Mouse (Mus musculus) embryonic facial prominence, embryonic 10.5 days (tissue): ENCODE measurements around the gene Ifit1bl1. TPM values are rescaled to one million over a fixed set of nuclear protein-coding genes. Genes with fewer than 3 reads are reported as not detected.

ENCODE experiments used
- DNase-seq: peaks from one replicate; pipeline ENCODE4 v3.0.0-alpha.2; 2017; ENCODE audit warnings: low spot score
- H3K27ac ChIP-seq: fragments of 300-500 bp; sonication (generic); replicated peaks from 2 replicates; pipeline ENCODE4 v1.5.1; 2016; ENCODE audit warnings: mild to moderate bottlenecking
- H3K27me3 ChIP-seq: fragments of 300-500 bp; sonication (generic); replicated peaks from 2 replicates; pipeline ENCODE4 v1.6.1; 2016; ENCODE audit warnings: low read depth, mild to moderate bottlenecking; ENCODE audit not compliant: poor library complexity, severe bottlenecking
- H3K36me3 ChIP-seq: fragments of 300-500 bp; sonication (generic); replicated peaks from 2 replicates; pipeline ENCODE4 v1.6.1; 2016; ENCODE audit warnings: mild to moderate bottlenecking, moderate library complexity
- H3K4me1 ChIP-seq: fragments of 300-500 bp; sonication (generic); 2 replicates; pipeline ENCODE4 v1.6.1; 2016
- H3K4me3 ChIP-seq: fragments of 300-500 bp; sonication (generic); 2 replicates; pipeline ENCODE4 v1.5.1; 2016; ENCODE audit warnings: mild to moderate bottlenecking, moderate library complexity
- H3K9me3 ChIP-seq: fragments of 300-500 bp; sonication (generic); 2 replicates; pipeline ENCODE4 v1.6.1; 2016; ENCODE audit warnings: mild to moderate bottlenecking
- WGBS: fragments of 180-500 bp; shearing (Covaris S2); methylation state at CpG from one replicate; pipeline ENCODE4 v1.1.7; 2016; 5-methylcytosine and 5-hydroxymethylcytosine counted together
- polyA plus RNA-seq: library from polyadenylated mRNA; unstranded; fragments of >200 nt; fragmentation: Nextera tagmentation; extraction: Ambion mirVana; gene quantifications from 2 replicates; pipeline ENCODE4 v1.2.1, GENCODE M21; 2016

Gene Ifit1bl1
- polyA plus RNA-seq, 1 experiment from 2014 or later = 0.12 TPM

DNA sequence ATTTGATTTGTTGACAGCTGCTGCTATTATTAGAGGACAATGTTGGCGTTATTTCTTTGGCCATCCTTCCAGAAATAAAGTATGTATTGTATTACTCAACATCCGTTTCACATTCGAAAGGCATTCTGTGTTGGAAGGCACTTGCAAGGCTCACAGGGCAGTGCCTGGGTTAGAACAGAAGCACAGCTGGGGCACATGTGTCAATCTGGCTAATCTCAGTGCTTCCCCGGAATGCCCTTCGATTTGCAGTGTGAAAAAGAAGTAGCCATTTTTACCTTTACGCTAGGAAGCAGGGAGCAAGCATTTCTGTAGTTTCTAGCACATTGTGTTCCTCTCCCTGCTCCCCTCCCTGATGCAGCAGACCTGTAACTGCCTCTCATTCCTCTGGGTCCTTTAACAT, 48.7 kb downstream of the Ifit1bl1 start:
- H3K27me3 ChIP-seq = no peaks in the 10 kb centered on the region
- H3K4me1 ChIP-seq = peaks cover 11% of the 10 kb centered on the region; the same call in 1 of the 2 replicates
- peak; percentile 30 for DNase-seq
- no peaks in the 10 kb centered on the region for H3K36me3 ChIP-seq
- WGBS = 55% methylated on average over 6 of the region's 6 CpGs
- H3K9me3 ChIP-seq = no peaks in the 10 kb centered on the region
- H3K4me3 ChIP-seq = no peak overlapping the region
- H3K27ac ChIP-seq = peak overlapping the region; percentile 40

DNA sequence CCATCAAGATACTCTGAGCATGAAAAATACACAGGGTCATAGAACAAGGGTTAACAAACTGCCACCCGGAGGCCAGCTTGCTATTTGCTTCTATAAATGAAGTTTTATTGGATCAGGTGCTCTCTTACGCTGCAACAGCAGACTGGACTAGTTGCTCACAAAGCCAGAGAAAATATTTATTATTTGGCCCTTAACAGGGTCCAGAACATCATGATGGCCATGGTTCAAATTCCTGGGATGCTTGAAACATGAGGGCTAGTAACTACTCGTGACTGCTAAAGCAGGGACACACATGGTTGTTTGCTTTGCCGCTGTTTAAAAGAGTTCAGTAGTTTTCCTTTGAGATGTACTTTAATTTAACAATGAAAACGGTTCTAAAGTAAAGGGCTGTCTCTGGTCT, 49.8 kb downstream of the Ifit1bl1 start:
- WGBS = 64% methylated on average over 5 of the region's 5 CpGs

DNA sequence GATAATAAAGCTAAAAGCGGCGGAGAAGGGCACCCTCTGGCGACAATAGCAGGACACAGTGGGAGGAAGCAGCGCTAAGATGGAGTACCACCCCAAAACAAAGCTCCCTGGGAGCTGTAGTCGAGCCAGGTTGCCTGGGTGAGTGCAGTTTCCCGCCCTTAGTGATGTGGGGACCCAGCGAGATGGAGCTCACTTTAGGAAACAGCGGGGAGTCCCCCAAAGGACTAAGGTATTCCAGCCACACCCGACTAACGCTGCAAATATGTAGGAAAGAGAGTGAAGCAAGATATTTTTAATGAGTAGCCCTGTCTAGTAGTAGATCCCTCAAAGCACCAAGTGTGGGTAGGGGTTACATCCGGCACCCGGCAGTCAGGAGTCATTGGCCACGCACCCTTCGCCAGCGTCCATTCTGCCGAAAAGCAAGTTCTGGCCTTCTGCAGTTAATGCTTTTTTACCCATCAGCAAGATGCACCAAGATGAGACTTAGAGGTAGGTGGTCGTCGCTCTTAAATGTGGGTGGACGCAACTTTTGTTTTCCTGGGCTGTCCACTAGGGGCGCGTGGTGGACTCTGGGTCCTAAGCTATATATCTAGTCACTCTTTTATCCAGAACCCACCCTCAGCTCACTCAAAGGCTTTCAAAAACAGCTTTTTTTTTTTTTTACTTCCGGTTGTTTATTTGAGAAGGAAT, 51.1 kb downstream of the Ifit1bl1 start, which contains the start of gene Ifit2:
Gene Ifit2 (plus strand): TSS at position 161 of the 690 bp plus-strand sequence.
- under 1% methylated on average over 22 of the region's 22 CpGs for WGBS
- Histone ChIP-seq H3K36me3 (no peaks in the 10 kb centered on the region), H3K9me3 (no peaks in the 10 kb centered on the region), H3K4me3 (peak within 1 kb of the TSS; percentile 58), H3K27me3 (no peaks in the 10 kb centered on the region), H3K27ac (peak within 1 kb of the TSS; percentile 82), H3K4me1 (peaks cover 11% of the 10 kb centered on the region; the same call in 1 of the 2 replicates)
- DNase-seq = peak; percentile 82

More for the DNA sequence above, 49.8 kb downstream of the Ifit1bl1 start:
- peaks cover 11% of the 10 kb centered on the region; the same call in 1 of the 2 replicates for H3K4me1 ChIP-seq
- H3K27me3 ChIP-seq = no peaks in the 10 kb centered on the region
- no peak for DNase-seq
- no peak overlapping the region for H3K27ac ChIP-seq
- no peaks in the 10 kb centered on the region for H3K36me3 ChIP-seq
- H3K9me3 ChIP-seq = no peaks in the 10 kb centered on the region
- H3K4me3 ChIP-seq = no peak overlapping the region

DNA sequence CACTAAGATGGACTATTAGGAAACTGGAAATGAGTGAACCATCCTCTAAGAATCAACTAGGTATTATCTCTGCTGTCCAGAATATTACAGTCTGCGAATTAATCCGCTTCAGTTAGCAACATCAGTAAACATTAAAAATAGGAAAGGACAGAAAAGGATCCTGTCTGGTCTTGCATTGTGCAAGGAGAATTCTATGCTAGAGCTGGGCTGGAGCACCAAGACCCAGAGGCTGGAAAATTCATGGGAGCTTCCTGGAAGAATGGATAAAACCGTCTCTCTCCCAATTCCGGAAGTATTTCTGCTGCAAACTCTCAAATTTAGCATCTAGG, 51.6 kb downstream of the Ifit1bl1 start:
- no peaks in the 10 kb centered on the region for H3K9me3 ChIP-seq
- peak overlapping the region; percentile 82 for H3K27ac ChIP-seq
- WGBS = 31% methylated on average over 4 of the region's 4 CpGs
- H3K27me3 ChIP-seq = no peaks in the 10 kb centered on the region
- peak overlapping the region; percentile 58 for H3K4me3 ChIP-seq
- no peaks in the 10 kb centered on the region for H3K36me3 ChIP-seq
- no peak for DNase-seq
- peaks cover 11% of the 10 kb centered on the region; the same call in 1 of the 2 replicates for H3K4me1 ChIP-seq

DNA sequence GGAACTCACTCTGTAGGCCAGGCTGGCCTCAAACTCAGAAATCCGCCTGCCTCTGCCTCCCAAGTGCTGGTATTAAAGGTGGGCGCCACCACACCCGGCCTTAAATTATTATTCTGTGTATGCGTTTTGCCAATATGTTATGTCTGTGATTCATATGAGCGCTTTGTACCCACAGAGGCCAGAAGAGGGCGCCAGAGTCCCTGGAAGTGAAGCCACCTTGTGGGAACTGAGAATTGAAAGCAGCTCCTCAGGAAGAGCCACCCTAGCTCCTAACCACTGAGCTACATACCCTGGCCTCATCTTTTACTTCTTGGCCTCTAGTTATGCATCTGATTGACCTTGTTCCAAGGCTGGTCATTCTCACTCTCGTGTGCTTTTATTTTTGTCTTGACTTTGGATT, 53.8 kb downstream of the Ifit1bl1 start:
- Histone ChIP-seq H3K9me3 (no peaks in the 10 kb centered on the region), H3K27me3 (no peaks in the 10 kb centered on the region), H3K27ac (no peak overlapping the region), H3K4me3 (no peak overlapping the region), H3K36me3 (no peaks in the 10 kb centered on the region), H3K4me1 (peaks cover 6% of the 10 kb centered on the region; the same call in 1 of the 2 replicates)
- WGBS = 30% methylated on average over 7 of the region's 7 CpGs
- peak; percentile 75 for DNase-seq

DNA sequence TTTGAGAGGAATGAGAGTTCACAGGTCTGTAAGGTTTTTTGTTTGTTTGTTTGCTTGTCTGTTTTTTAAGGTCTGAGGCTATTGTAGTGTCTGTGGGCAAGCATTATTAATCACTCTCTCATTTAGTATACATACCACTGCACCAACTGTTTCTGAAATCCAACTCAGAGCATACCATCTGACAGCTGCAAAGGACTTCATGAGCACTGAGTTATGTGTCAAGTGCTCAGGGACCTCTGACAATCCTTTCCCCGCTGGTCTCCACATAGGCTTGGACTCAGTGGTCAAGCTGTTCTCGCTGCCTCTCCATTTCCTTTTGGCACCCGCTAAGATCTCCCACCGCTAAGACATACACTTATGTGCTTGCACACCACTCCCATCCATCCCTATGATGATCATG, 55.5 kb downstream of the Ifit1bl1 start:
- Histone ChIP-seq H3K27me3 (no peaks in the 10 kb centered on the region), H3K36me3 (no peaks in the 10 kb centered on the region), H3K27ac (no peak overlapping the region), H3K4me3 (no peak overlapping the region), H3K9me3 (no peaks in the 10 kb centered on the region), H3K4me1 (0 out of 2 replicates have a peak, but pooled peaks cover 3% of the 10 kb centered on the region)
- no peak for DNase-seq
- 90% methylated on average over 4 of the region's 4 CpGs for WGBS

Other genes starting within 250 kb of the Ifit1bl1 start
- 0.25 and 0.72 TPM in 2 replicates for gene Ch25h, start 126.8 kb downstream of the Ifit1bl1 start, polyA plus RNA-seq
- gene Lipa, start 74.5 kb downstream of the Ifit1bl1 start, polyA plus RNA-seq = 22.6 and 25.5 TPM in 2 replicates
- gene Ifit2, start 51.3 kb downstream of the Ifit1bl1 start, polyA plus RNA-seq = 7.0 and 8.0 TPM in 2 replicates
- 0.14 and 0.46 TPM in 2 replicates for gene Ifit3, start 18.4 kb downstream of the Ifit1bl1 start, polyA plus RNA-seq
- not detected in 2 replicates for gene Ifit3b, start 6.0 kb upstream of the Ifit1bl1 start, polyA plus RNA-seq
- 0.05 TPM in 1 of 2 replicates, not detected in the other for gene Ifit1bl2, start 38.8 kb upstream of the Ifit1bl1 start, polyA plus RNA-seq
- gene Ifit1, start 38.9 kb upstream of the Ifit1bl1 start, polyA plus RNA-seq = 0.16 and 0.26 TPM in 2 replicates
- 0.49 and 0.75 TPM in 2 replicates for gene Slc16a12, start 145.3 kb upstream of the Ifit1bl1 start, polyA plus RNA-seq